Mouse (Mus musculus): ENCODE measurements around the gene Cfap61. TPM values are rescaled to one million over a fixed set of nuclear protein-coding genes. Genes with fewer than 3 reads are reported as not detected.

Cfap61 gene
- total RNA-seq, 2 experiments from 2014 or later, result 29.9 to 45.2 TPM

DNA sequence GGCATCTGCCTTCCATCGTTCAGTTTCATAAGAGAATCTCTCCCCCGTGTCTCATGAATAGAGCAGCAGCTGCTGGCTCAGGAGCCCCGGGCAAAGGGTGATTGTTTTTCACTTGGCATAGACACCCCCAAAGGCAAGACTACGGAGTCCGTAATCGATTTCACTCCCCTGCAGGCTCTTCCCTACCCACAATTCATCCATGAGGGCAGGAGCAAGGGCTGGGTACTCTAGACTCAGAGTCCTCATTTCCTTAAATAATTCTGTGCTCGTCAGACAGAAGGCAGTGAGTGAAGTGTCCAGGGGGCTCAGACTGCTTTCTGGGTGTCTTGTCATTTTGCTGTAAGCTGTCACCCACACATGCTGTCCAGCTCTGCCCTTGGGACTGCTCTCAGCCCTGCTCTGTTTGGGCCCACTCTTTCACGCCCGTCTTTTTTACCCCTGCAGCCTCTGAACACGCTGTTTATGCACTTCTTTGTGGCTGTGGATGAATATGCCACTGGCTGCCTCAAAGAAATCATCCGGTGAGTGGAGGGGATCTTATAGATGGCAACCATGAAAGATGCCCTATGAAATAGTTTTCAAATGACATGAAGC, 15.0 kb downstream of the Cfap61 start:
- no peak for DNase-seq (ENCODE audit: low spot score in 2 of 2)

GRCm38 (mm10) chr2:145950239-145950638, 15.7 kb downstream of the Cfap61 start:
- no peak for DNase-seq (ENCODE audit: low spot score in 2 of 2)

GRCm38 (mm10) chr2:145952726-145953125, 18.1 kb downstream of the Cfap61 start:
- no peak for DNase-seq (ENCODE audit: low spot score in 2 of 2)

- DNase-seq (ENCODE audit: low spot score in 2 of 2), result no peak
Measured at GRCm38 (mm10) chr2:145955844-145956243, 21.3 kb downstream of the Cfap61 start.

DNA sequence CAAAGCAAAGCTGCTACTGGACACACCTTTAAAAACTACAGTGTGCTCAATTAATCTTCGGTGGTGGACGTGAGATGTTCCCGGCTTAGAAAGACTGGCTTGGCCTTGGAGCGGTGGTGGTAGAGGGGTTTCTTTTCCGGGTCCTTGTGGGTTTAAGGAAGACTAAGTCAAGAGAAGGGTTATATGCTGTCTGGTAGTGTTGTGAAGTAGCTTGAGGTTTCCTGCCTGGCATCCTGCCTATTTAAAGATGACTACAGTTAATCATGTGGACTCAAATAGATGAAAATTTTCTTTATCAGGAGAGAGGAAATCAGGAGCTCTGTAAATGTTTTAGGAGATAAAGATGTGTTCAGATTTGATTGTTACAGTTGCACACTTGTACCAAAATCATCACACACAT, 21.7 kb downstream of the Cfap61 start:
- DNase-seq (ENCODE audit: low spot score in 2 of 2), result no peak

DNA sequence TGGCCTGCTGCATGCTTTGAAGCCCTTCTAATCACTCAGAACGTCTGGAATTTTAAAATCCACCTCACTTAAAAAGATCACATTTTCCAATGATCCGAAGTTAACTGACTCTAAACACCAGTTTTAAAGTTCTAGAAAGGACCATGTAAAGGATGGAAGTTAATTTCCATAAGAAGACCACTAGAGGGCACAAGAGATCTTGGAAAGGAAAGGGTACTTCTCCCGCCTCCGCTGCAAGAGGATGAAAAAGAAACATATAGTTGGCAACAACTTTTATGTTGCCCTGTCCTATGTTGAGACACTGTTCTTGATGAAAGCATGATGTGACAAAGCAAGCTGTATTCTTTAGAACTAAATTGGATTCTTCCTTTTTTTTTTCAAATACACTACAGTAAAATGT, 22.9 kb downstream of the Cfap61 start:
- no peak for DNase-seq (ENCODE audit: low spot score in 2 of 2)

DNA sequence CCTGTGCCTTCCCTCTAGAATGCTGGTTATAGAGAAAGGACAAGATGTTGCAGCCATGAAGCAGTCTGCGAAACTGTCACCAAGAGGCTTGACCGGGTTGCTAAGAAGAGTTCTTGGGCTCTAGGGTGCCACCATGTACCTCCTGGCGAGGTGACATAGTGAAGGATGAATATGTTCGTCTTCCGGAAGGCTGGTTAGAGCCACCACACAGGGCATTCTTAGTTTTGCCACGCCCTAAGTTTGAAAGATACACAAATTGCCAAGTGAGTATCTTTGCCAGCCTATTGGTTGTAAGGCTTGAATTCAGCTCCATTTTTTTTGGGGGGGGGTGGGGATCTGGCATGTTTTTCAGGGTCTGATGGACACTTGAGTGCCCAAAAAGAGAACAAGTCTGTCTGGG, 23.5 kb downstream of the Cfap61 start:
- DNase-seq (ENCODE audit: low spot score in 2 of 2), result no peak

- DNase-seq (ENCODE audit: low spot score in 2 of 2), result no peak
Measured at GRCm38 (mm10) chr2:145958551-145958950, 24.0 kb downstream of the Cfap61 start.

- DNase-seq (ENCODE audit: low spot score in 2 of 2), result no peak
Measured at GRCm38 (mm10) chr2:145961861-145962260, 27.3 kb downstream of the Cfap61 start.

DNA sequence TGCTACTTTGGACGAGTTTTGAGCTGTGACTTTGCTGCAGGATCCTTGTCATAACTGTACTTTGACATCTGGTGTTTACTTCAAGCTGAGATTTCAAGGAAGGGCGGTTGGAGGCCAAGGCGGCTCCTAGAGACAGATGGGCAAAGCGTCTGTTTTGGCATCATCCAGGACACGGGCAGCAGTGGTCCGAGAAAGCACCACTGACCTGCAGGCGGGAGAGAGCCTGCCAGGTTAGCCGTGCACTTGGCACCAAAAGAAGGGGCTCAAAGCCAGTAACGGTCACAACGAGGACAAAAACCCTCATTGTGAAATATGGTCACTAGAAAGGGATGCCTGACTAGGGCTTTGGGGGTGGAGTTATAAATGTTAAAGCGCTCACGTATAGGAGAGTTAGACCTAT, 36.2 kb downstream of the Cfap61 start:
- no peak for DNase-seq (ENCODE audit: low spot score in 2 of 2)

DNA sequence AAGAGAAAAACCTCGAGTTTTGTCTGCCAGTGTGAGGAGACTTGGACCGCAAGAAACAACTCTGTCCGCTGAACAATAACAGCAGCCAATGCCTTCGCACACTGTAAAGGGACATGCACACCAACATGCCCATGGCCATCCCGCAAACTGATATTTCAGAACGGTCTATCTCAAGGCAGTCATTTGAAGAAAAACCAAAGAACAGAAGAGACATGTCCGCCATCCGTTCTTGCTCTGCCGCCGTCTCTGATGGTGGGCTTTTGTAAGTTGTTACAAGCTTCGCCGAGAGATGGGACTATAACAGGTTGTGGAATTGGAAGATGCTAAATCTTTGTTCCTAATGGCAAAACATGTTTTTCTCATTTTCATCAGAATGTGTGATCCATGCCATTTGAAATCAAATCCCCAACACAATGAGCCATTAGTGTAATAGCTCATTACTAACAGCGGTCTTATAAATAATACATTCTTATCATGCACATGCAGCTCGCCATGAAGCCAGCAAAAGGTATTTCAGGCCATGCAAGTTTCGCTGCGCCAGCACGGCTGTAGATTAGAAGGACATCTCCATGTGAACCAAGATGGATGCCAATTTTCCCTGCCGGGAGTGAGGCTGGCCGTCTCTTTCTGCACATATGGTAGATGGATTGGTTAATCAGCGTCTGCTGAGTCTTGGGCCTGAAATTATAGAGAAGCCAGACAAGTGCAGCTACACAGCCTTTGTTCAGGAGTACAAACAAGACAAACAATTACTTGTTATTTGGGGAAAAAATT, 36.8 kb downstream of the Cfap61 start:
- DNase-seq (ENCODE audit: low spot score in 2 of 2), result no peak

DNA sequence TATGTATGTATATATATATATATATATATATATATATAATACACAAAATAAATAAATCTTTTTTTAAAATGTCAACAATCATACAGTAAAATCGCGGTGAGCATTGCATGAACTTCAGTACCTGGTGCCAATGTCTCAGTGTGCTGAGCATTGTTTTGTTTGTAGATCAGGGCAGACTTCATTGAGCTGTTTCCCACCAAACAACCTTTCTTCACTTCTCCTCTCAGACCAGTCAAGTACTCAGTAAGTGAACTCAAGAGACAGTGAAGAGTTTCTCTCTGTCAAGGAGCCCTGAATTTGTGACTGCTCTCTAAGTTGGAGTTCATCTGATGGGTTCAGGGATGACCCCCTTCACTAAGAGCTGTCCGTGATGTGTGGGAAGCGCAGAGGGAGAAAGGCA, 38.0 kb downstream of the Cfap61 start:
- DNase-seq (ENCODE audit: low spot score in 2 of 2), result no peak

DNA sequence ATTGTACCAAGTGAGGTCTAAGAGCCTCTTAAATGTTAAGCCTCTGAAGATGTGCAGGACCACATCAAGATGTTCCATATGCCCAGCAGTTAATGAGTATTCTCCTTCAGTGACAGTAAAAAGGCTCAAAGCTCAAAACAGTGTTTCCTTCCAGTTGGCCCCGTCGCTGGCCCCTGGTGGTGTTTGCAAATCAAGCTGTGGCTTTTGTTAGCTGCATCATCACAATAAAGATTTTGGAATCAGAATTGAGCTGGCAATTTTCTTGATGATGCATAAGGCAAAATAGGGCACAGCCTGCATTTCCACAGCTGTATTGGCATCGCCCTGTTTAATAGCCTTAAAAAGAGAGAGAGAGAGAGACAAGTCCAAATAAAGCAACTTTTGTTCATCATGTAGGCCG, 45.0 kb downstream of the Cfap61 start:
- DNase-seq (ENCODE audit: low spot score in 2 of 2), result no peak

DNA sequence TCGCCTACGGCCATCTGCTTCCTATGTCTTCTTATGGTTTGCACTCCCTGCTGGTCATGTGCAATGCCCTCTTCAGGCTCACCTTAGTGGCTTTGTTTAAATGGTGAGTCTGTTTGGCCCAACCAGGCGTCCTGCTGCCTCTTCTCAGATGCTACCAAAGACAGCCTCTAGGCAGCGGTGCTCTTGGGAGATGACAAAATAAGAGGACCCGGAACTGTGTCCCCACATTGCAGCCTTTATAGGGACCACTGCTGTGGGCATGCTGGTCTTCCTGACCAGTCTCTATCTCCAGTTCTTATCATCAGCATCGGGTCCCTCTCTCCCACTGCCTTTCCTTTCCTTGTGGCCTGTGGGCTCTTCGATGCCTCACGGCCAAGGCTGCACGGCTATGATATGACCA, 46.3 kb downstream of the Cfap61 start:
- DNase-seq (ENCODE audit: low spot score in 2 of 2), result no peak

- DNase-seq (ENCODE audit: low spot score in 2 of 2), result no peak
Measured at GRCm38 (mm10) chr2:145981699-145982112, 47.1 kb downstream of the Cfap61 start.

- DNase-seq (ENCODE audit: low spot score in 2 of 2), result no peak
Measured at GRCm38 (mm10) chr2:145982317-145983045, 47.9 kb downstream of the Cfap61 start.

DNA sequence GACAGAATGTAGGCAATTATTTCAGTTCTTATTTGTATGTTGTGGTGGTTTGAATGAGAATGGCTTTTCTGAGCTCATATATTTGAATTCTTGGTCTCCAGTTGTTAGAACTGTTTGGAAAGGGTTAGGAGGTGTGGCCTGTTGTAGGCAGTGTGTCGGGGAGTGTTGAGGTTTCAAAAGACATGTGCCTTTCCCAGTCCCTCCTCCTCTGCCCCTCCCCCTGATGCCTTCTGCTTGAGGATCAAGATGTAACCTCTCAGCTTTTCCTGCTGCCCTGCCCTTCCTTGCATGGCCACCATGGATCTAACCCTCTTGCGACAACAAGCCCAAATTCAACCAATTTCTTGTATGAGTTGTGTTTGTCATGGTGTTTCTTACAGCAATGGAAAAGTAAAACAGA, 53.2 kb downstream of the Cfap61 start:
- DNase-seq (ENCODE audit: low spot score in 2 of 2), result no peak

- DNase-seq (ENCODE audit: low spot score in 2 of 2), result no peak
Measured at GRCm38 (mm10) chr2:145990446-145990845, 55.9 kb downstream of the Cfap61 start.

DNA sequence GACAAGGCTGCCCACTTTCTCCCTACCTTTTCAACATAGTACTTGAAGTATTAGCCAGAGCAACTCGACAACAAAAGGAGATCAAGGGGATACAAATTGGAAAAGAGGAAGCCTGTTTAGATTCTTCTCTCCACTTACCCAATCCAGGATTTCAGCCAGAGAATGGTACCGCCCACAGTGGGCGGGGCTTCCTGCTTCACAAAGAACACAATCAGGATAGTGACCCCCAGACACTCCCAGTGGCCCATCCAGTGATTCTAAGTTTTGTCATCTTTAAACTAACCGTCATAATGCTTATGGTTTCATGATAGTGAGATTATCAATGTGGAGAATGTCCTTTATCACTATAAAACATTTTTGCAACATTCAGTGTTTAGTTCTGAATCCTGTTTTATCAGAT, 61.9 kb downstream of the Cfap61 start:
- no peak for DNase-seq (ENCODE audit: low spot score in 2 of 2)

GRCm38 (mm10) chr2:145997956-145998525, 63.5 kb downstream of the Cfap61 start:
- DNase-seq (ENCODE audit: low spot score in 2 of 2), result no peak

DNA sequence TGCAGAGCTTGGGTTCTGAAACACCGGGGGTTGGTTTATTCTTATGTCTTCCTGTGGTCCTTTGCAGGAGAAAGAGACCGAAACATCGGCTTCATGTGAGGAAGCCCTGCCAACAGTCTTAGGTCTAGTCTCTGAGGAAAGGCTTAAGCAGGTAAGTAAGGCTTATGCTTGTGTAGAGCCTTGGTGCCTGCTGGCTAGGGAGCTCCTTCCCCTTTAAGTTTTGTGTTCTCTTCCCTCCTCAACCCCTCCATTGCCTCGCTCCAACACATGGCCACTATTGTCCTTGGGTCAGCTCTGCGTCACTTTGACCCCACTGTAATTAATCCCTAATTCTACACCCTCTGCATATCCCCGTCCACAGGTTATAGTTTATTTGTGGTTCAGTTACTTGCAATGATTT, 74.2 kb downstream of the Cfap61 start:
- no peak for DNase-seq (ENCODE audit: low spot score in 2 of 2)

Measured in adrenal gland, postnatal 4 days (tissue).